Mouse (Mus musculus) CH12.LX (cell line): ENCODE results near the gene Ptcd3. TPM values are rescaled to one million over a fixed set of nuclear protein-coding genes. Genes with fewer than 3 reads are reported as not detected.

Source experiments
- DNase-seq: peaks from one replicate; pipeline ENCODE4 v3.0.0-alpha.2; 2013; ENCODE audit errors: extremely low read depth
- H3K27ac ChIP-seq: 2 replicates; pipeline ENCODE4 v1.5.1; 2012; ENCODE audit warnings: low read depth, mild to moderate bottlenecking, control low read depth, moderate library complexity; ENCODE audit not compliant: insufficient read depth
- H3K27me3 ChIP-seq: replicated peaks from 2 replicates; pipeline ENCODE3; 2012; ENCODE audit warnings: inconsistent platforms
- H3K36me3 ChIP-seq, 2 experiments: replicated peaks in 1 of 2; 2 replicates each; pipeline versions ENCODE3 to v1.6.1; 2012; ENCODE audit warnings: inconsistent platforms in 1 of 2, low read length in 1 of 2, mild to moderate bottlenecking in 1 of 2, mixed read lengths in 1 of 2, moderate library complexity in 1 of 2; ENCODE audit not compliant: control insufficient read depth in 1 of 2, insufficient read depth in 1 of 2
- H3K4me1 ChIP-seq, 2 experiments: 2 replicates each; pipeline ENCODE4 v1.6.1; 2012; ENCODE audit warnings: inconsistent platforms in 1 of 2, moderate library complexity in 1 of 2; ENCODE audit not compliant: insufficient read depth in 2 of 2, control insufficient read depth in 1 of 2
- H3K4me2 ChIP-seq: 2 replicates; pipeline ENCODE4 v1.6.1; 2012; ENCODE audit warnings: low read depth, mild to moderate bottlenecking, control low read depth; ENCODE audit not compliant: poor library complexity, insufficient read depth, severe bottlenecking
- H3K4me3 ChIP-seq, 3 experiments: fragments of 150-350 bp in 1 of 3; sonication (generic) in 1 of 3; replicated peaks in 1 of 3; 2 replicates each; pipeline versions ENCODE3 to v1.5.1; 2011 to 2012; ENCODE audit warnings: low read depth in 2 of 3, low read length in 2 of 3, mild to moderate bottlenecking in 2 of 3, moderate library complexity in 2 of 3, control low read depth in 1 of 3, improper control_type of control experiment in 1 of 3, inconsistent platforms in 1 of 3, mixed read lengths in 1 of 3; ENCODE audit not compliant: poor library complexity in 1 of 3
- H3K79me2 ChIP-seq: replicated peaks from 2 replicates; pipeline ENCODE4 v1.6.1; 2012; ENCODE audit warnings: mild to moderate bottlenecking, moderate library complexity; ENCODE audit not compliant: control insufficient read depth, poor library complexity, insufficient read depth, severe bottlenecking; ENCODE audit errors: extremely low read depth
- H3K9ac ChIP-seq: 2 replicates; pipeline ENCODE4 v1.6.1; 2012; ENCODE audit warnings: low read depth, mild to moderate bottlenecking, control low read depth, moderate library complexity; ENCODE audit not compliant: insufficient read depth
- H3K9me3 ChIP-seq: replicated peaks from 2 replicates; pipeline ENCODE3; 2012; ENCODE audit warnings: low read length, inconsistent platforms, mixed read lengths
- BHLHE40 ChIP-seq: IDR thresholded peaks from 2 replicates; pipeline ENCODE4 v1.6.1; 2011; ENCODE audit warnings: mild to moderate bottlenecking, low read depth, low read length, improper control_type of control experiment
- CHD1 ChIP-seq: IDR thresholded peaks from 2 replicates; pipeline ENCODE4 v1.6.1; 2012; ENCODE audit warnings: low read depth, low read length, improper control_type of control experiment, inconsistent platforms
- CHD2 ChIP-seq: IDR thresholded peaks from 2 replicates; pipeline ENCODE4 v1.6.1; 2011; ENCODE audit warnings: low read length, improper control_type of control experiment
- CTCF ChIP-seq, 2 experiments: IDR thresholded peaks in 1 of 2; conservative IDR thresholded peaks in 1 of 2; 2 replicates each; pipeline ENCODE4 v1.5.1; 2011 to 2012; ENCODE audit warnings: low read depth in 2 of 2, low read length in 2 of 2, improper control_type of control experiment in 1 of 2, inconsistent platforms in 1 of 2, mild to moderate bottlenecking in 1 of 2, moderate library complexity in 1 of 2
- E2F4 ChIP-seq: IDR thresholded peaks from 2 replicates; pipeline ENCODE4 v1.6.1; 2011; ENCODE audit warnings: low read depth, low read length, improper control_type of control experiment; ENCODE audit not compliant: insufficient replicate concordance
- ELF1 ChIP-seq: IDR thresholded peaks from 2 replicates; pipeline ENCODE4 v1.6.1; 2014; ENCODE audit warnings: low read depth, mild to moderate bottlenecking, inconsistent platforms, low read length, improper control_type of control experiment
- EP300 ChIP-seq: IDR thresholded peaks from 2 replicates; pipeline ENCODE4 v1.6.1; 2011; ENCODE audit warnings: low read length, improper control_type of control experiment
- ETS1 ChIP-seq: conservative IDR thresholded peaks from 2 replicates; pipeline ENCODE4 v1.6.1; 2012; ENCODE audit warnings: low read depth, mild to moderate bottlenecking, inconsistent platforms, low read length, improper control_type of control experiment, moderate library complexity
- HCFC1 ChIP-seq: IDR thresholded peaks from 2 replicates; pipeline ENCODE4 v1.6.1; 2012; ENCODE audit warnings: low read depth, mild to moderate bottlenecking, inconsistent platforms, low read length, improper control_type of control experiment
- IRF4 ChIP-seq: IDR thresholded peaks from 2 replicates; pipeline ENCODE4 v1.6.1; 2014; ENCODE audit warnings: low read depth, mild to moderate bottlenecking, inconsistent platforms, low read length, improper control_type of control experiment
- JUN ChIP-seq: IDR thresholded peaks from 2 replicates; pipeline ENCODE4 v1.6.1; 2011; ENCODE audit warnings: low read depth, mild to moderate bottlenecking, low read length, improper control_type of control experiment, moderate library complexity; ENCODE audit not compliant: insufficient read depth
- JUND ChIP-seq: conservative IDR thresholded peaks from 2 replicates; pipeline ENCODE4 v1.6.1; 2011; ENCODE audit warnings: low read depth, low read length, improper control_type of control experiment
- KAT2A ChIP-seq: IDR thresholded peaks from 2 replicates; pipeline ENCODE4 v1.6.1; 2012; ENCODE audit warnings: low read length, improper control_type of control experiment, inconsistent platforms; ENCODE audit not compliant: insufficient replicate concordance
- MAX ChIP-seq: IDR thresholded peaks from 2 replicates; pipeline ENCODE4 v1.6.1; 2011; ENCODE audit warnings: low read length, improper control_type of control experiment
- MAZ ChIP-seq: IDR thresholded peaks from 2 replicates; pipeline ENCODE4 v1.6.1; 2012; ENCODE audit warnings: low read depth, mild to moderate bottlenecking, inconsistent platforms, low read length, improper control_type of control experiment, moderate library complexity
- MYC ChIP-seq: IDR thresholded peaks from 2 replicates; pipeline ENCODE4 v1.6.1; 2011; ENCODE audit warnings: low read depth, mild to moderate bottlenecking, improper control_type of control experiment, low read length
- NELFE ChIP-seq: IDR thresholded peaks from 2 replicates; pipeline ENCODE4 v1.6.1; 2011; ENCODE audit warnings: low read depth, low read length, improper control_type of control experiment
- NRF1 ChIP-seq: IDR thresholded peaks from 2 replicates; pipeline ENCODE4 v1.6.1; 2014; ENCODE audit warnings: low read depth, mild to moderate bottlenecking, inconsistent platforms, low read length, improper control_type of control experiment, moderate library complexity
- PAX5 ChIP-seq: IDR thresholded peaks from 2 replicates; pipeline ENCODE4 v1.6.1; 2012; ENCODE audit warnings: low read length, inconsistent platforms, mixed read lengths
- POLR2A ChIP-seq: IDR thresholded peaks from 2 replicates; pipeline ENCODE4 v1.6.1; 2011; ENCODE audit warnings: low read depth, mild to moderate bottlenecking, improper control_type of control experiment, low read length
- RAD21 ChIP-seq: IDR thresholded peaks from 2 replicates; pipeline ENCODE4 v1.6.1; 2011; ENCODE audit warnings: low read depth, mild to moderate bottlenecking, low read length, improper control_type of control experiment, moderate library complexity
- SIN3A ChIP-seq: IDR thresholded peaks from 2 replicates; pipeline ENCODE4 v1.6.1; 2012; ENCODE audit warnings: low read length, improper control_type of control experiment, inconsistent platforms
- TCF12 ChIP-seq: IDR thresholded peaks from 2 replicates; pipeline ENCODE4 v1.6.1; 2014; ENCODE audit warnings: low read depth, mild to moderate bottlenecking, inconsistent platforms, low read length, improper control_type of control experiment
- UBTF ChIP-seq: IDR thresholded peaks from 2 replicates; pipeline ENCODE4 v1.6.1; 2012; ENCODE audit warnings: low read depth, mild to moderate bottlenecking, inconsistent platforms, low read length, improper control_type of control experiment, moderate library complexity
- USF2 ChIP-seq: conservative IDR thresholded peaks from 2 replicates; pipeline ENCODE4 v1.6.1; 2011; ENCODE audit warnings: low read depth, low read length, improper control_type of control experiment
- ZKSCAN1 ChIP-seq: IDR thresholded peaks from 2 replicates; pipeline ENCODE4 v1.6.1; 2012; ENCODE audit warnings: low read depth, inconsistent platforms, low read length, improper control_type of control experiment, borderline replicate concordance
- dilution Hi-C: fragments of 300-500 bp; cut with MboI; formaldehyde crosslinking; loops from 2 replicates; pipeline ENCODE4 v1.14.3; 2020; ENCODE audit warnings: low sequenced_read_pairs; ENCODE audit not compliant: extremely low pct_unique_long_range_greater_than_20kb, extremely low pct_ligation_motif_present
- in situ Hi-C: fragments of 300-500 bp; cut with MboI; formaldehyde crosslinking; loops from 3 replicates; pipeline ENCODE4 v1.14.3; 2019; ENCODE audit warnings: low sequenced_read_pairs, low pct_ligation_motif_present, low pct_unique_long_range_greater_than_20kb, mixed read lengths
- polyA plus RNA-seq: library from polyadenylated mRNA; unstranded; fragments of >175 nt; gene quantifications from 2 replicates; pipeline ENCODE4 v1.2.1, GENCODE M21; 2012; ENCODE audit warnings: low read depth; ENCODE audit not compliant: insufficient read length
- total RNA-seq, 2 experiments: library from RNA; depleted of rRNA; stranded (reverse); fragments of 300-350 nt in 1 of 2; fragments of >200 nt in 1 of 2; gene quantifications; 2 replicates each; pipeline ENCODE4 v1.2.3; 2012 to 2014

The Ptcd3 gene
- total and polyA plus RNA-seq, 3 experiments = 76.6 to 169 (median 110) TPM

GRCm38 (mm10) chr6:71930830-71931437 lies 22.4 kb upstream of the Ptcd3 start:
- TF ChIP-seq PAX5 (no peak), CHD2 (0 out of 2 replicates have a peak, but pooled peaks have one; percentile 26), MAZ (no peak), MAX (no peak), BHLHE40 (0 out of 2 replicates have a peak, but pooled peaks have one; percentile 8), KAT2A (no peak), HCFC1 (no peak), IRF4 (no peak), CTCF (conservative IDR thresholded peaks at IDR 0.05 in 1 of 2, IDR thresholded peaks at IDR 0.05 in 1 of 2; ENCODE audit: low read depth in 2 of 2, low read length in 2 of 2) (no peak), JUN (no peak), USF2 (no peak), E2F4 (no peak), POLR2A (no peak), UBTF (no peak), MYC (no peak)
- dilution Hi-C loops = no loop called here
- H3K27ac ChIP-seq = peak overlapping the region; percentile 75; the same call in 1 of the 2 replicates

GRCm38 (mm10) chr6:71930053-71930452 lies 21.5 kb upstream of the Ptcd3 start:
- no peak overlapping the region for H3K4me2 ChIP-seq
- no peaks in the 10 kb centered on the region for H3K79me2 ChIP-seq
- no peak overlapping the region for H3K4me3 ChIP-seq
- TF ChIP-seq JUN (no peak), ELF1 (peak; percentile 48), IRF4 (peak; percentile 61), NELFE (no peak), EP300 (peak; percentile 63), RAD21 (no peak), NRF1 (no peak), BHLHE40 (no peak), ETS1 (no peak), UBTF (no peak), ZKSCAN1 (no peak), JUND (no peak), CHD1 (no peak), MYC (no peak), PAX5 (no peak), TCF12 (no peak), CHD2 (no peak), SIN3A (no peak)
- DNase-seq = peak; percentile 64
- in situ Hi-C loops (no loop called here), dilution Hi-C loops (no loop called here)
- H3K36me3 ChIP-seq = peaks cover 71 to 92% of the 10 kb centered on the region in 2 experiments
- H3K4me1 ChIP-seq = peaks cover 20 to 66% of the 10 kb centered on the region in 2 experiments
- no peaks in the 10 kb centered on the region for H3K9me3 ChIP-seq
- H3K9ac ChIP-seq = no peak overlapping the region; the same call in 1 of the 2 replicates
- peak overlapping the region; percentile 75 for H3K27ac ChIP-seq
- H3K27me3 ChIP-seq = no peaks in the 10 kb centered on the region

More at GRCm38 (mm10) chr6:71930830-71931437, 22.4 kb upstream of the Ptcd3 start:
- Histone ChIP-seq H3K36me3 (peaks cover 70 to 94% of the 10 kb centered on the region in 2 experiments), H3K9ac (no peak overlapping the region), H3K4me3 (no peak overlapping the region), H3K27me3 (no peaks in the 10 kb centered on the region), H3K9me3 (no peaks in the 10 kb centered on the region), H3K79me2 (0 out of 2 replicates have a peak, but pooled peaks cover 2% of the 10 kb centered on the region), H3K4me1 (peaks cover 20 to 66% of the 10 kb centered on the region in 2 experiments), H3K4me2 (no peak overlapping the region)
- in situ Hi-C loops = no loop called here
- DNase-seq = no peak
